Mouse (Mus musculus): ENCODE data around the gene Ccnyl1. TPM values are rescaled to one million over a fixed set of nuclear protein-coding genes. Genes with fewer than 3 reads are reported as not detected.
A peak's percentile ranks its signal among the peaks of the same experiment; 100 is the strongest.

Gene Ccnyl1
- polyA plus RNA-seq, 1 experiment from 2014 or later = 2.3 TPM

DNA sequence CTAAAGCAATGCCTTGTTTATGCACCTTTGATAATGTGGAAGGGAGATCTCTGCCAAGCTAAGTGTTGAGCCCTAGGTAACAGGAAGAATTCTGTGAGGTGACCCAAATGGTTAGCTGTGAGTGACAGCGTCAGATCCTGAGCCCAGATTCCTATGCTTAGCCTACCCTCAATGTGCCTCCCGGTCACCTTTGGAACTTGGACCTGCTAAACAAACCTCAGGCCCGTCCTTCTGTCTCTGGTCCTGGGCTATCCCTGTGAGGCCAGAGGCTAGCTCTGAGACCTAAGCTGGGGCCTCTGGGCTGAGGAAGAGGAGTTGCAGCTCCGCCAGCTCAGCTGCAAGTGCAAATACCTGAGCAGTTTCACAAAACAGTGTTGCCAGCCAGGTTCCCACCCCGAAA, 64.4 kb downstream of the Ccnyl1 start:
- Histone ChIP-seq H3K4me1 (peaks cover 23% of the 10 kb centered on the region), H3K9me3 (replicated peaks) (no peaks in the 10 kb centered on the region), H3K36me3 (no peaks in the 10 kb centered on the region), H3K4me3 (no peak overlapping the region), H3K9ac (no peak overlapping the region), H3K27ac (no peak overlapping the region), H3K4me2 (no peak overlapping the region), H3K27me3 (replicated peaks) (no peaks in the 10 kb centered on the region)
- WGBS (ENCODE audit: insufficient replicate concordance) = 79% methylated on average over 5 of the region's 5 CpGs
- ATAC-seq = peak; percentile 46; the same call in 1 of the 2 replicates

DNA sequence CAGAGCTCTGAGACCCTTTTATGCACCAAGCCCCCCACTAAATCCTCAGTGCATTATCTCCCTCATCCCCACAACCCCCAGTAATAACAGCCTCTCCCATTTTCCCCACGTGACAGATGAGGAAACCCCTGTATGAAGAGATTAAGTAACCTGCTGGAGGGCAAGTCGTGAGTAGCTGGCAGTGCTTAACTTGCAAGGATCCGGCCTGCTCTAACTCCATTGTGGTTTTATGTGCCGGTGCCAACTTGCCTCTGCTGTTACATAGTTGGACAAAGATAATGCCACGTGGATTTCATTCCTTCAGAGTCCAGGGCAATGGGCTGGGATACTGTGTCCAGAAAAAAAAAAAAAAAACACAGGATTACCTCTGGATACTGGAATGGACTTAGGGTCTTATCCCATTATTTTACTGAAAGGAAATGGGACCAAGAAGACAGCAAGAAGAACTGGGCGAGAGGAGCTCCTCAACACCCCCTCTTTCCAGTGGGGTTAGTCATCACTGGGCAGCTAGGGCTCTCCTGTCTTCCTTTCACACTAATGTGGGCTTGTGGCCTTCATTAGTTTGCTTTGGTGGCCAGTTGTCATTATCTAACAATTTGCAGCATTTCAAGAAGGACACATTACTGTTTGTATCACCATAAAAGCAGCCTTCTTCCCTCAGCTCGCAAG, 65.8 kb downstream of the Ccnyl1 start:
- H3K4me3 ChIP-seq = no peak overlapping the region
- no peaks in the 10 kb centered on the region for H3K36me3 ChIP-seq
- WGBS (ENCODE audit: insufficient replicate concordance) = 26% methylated on average over 7 of the region's 7 CpGs
- no peak for ATAC-seq
- peaks cover 23% of the 10 kb centered on the region for H3K4me1 ChIP-seq
- no peaks in the 10 kb centered on the region for H3K9me3 ChIP-seq (replicated peaks)
- H3K4me2 ChIP-seq = no peak overlapping the region
- no peak overlapping the region for H3K9ac ChIP-seq
- H3K27ac ChIP-seq = no peak overlapping the region
- no peaks in the 10 kb centered on the region for H3K27me3 ChIP-seq (replicated peaks)

DNA sequence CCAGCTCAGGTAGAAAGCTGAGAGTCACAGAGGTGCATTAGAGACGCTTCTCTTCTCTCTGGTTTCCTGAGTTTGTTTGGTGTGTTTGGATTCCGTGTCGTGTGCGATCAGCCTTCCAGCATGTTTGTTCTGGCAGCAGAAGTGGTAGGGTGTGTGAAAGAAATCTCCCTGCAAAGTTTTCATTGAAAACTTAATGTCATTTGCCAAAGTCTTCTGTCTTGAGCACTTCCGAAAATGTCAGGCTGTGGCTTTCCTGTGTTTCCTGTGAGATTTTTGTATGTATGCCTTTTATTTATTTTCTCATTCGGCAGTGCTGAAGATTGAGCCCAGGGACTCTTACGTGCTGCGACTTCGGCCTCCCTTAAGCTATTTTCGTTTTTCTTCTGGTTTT, 66.4 kb downstream of the Ccnyl1 start:
- 52% methylated on average over 10 of the region's 10 CpGs for WGBS (ENCODE audit: insufficient replicate concordance)
- no peak overlapping the region for H3K27ac ChIP-seq
- no peak overlapping the region for H3K9ac ChIP-seq
- H3K4me1 ChIP-seq = peaks cover 23% of the 10 kb centered on the region
- no peak overlapping the region for H3K4me3 ChIP-seq
- ATAC-seq = no peak
- H3K9me3 ChIP-seq (replicated peaks) = no peaks in the 10 kb centered on the region
- H3K27me3 ChIP-seq (replicated peaks) = no peaks in the 10 kb centered on the region
- no peak overlapping the region for H3K4me2 ChIP-seq
- no peaks in the 10 kb centered on the region for H3K36me3 ChIP-seq

DNA sequence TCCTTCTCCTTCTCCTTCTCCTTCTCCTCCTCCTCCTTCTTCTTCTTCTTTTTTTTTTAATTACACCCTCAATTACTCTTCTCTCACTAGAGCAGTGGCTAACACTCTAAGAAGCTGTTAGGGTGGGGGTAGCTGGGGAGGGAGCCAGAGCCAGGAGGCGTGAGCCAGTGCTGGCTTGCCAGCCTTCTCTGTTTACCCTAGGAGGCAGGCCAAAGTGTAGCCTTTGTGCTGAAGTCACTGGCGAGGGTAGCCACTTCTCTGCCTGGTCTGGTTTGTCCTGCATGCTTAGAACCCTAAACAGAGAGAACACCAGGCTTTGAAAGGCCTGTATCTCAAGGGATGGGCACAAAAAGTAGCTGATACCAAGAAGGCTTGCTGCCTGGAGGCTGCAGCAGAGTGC, 67.0 kb downstream of the Ccnyl1 start:
- H3K36me3 ChIP-seq = no peaks in the 10 kb centered on the region
- H3K27me3 ChIP-seq (replicated peaks) = no peaks in the 10 kb centered on the region
- H3K27ac ChIP-seq = no peak overlapping the region
- no peak overlapping the region for H3K9ac ChIP-seq
- H3K4me2 ChIP-seq = no peak overlapping the region
- ATAC-seq = no peak
- no peaks in the 10 kb centered on the region for H3K9me3 ChIP-seq (replicated peaks)
- H3K4me3 ChIP-seq = no peak overlapping the region
- H3K4me1 ChIP-seq = peaks cover 23% of the 10 kb centered on the region
- WGBS (ENCODE audit: insufficient replicate concordance) = 45% methylated on average over 2 of the region's 2 CpGs

DNA sequence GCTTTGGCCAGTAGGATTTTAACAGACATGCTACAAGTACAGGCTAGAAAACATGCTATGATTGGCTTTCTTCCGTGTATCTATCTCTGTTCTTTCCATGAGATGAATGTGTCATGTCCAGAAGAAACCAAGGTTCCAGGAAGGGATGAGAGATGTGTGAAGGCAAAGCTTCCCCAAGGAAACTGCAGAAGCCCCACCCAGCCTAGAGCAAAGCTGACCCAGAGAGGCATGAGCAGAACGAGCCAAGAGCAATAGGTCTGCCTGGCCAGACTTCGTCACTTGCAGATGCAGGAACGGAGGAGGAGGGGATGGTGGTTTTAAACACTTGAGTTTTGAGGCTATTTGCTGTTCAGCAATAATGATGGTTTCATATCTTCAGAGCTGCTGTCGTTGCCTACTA, 67.5 kb downstream of the Ccnyl1 start:
- no peak overlapping the region for H3K4me2 ChIP-seq
- no peak overlapping the region for H3K27ac ChIP-seq
- H3K9ac ChIP-seq = no peak overlapping the region
- no peaks in the 10 kb centered on the region for H3K27me3 ChIP-seq (replicated peaks)
- 72% methylated on average over 5 of the region's 5 CpGs for WGBS (ENCODE audit: insufficient replicate concordance)
- H3K4me1 ChIP-seq = peaks cover 23% of the 10 kb centered on the region
- no peak for ATAC-seq
- H3K4me3 ChIP-seq = no peak overlapping the region
- no peaks in the 10 kb centered on the region for H3K9me3 ChIP-seq (replicated peaks)
- no peaks in the 10 kb centered on the region for H3K36me3 ChIP-seq

DNA sequence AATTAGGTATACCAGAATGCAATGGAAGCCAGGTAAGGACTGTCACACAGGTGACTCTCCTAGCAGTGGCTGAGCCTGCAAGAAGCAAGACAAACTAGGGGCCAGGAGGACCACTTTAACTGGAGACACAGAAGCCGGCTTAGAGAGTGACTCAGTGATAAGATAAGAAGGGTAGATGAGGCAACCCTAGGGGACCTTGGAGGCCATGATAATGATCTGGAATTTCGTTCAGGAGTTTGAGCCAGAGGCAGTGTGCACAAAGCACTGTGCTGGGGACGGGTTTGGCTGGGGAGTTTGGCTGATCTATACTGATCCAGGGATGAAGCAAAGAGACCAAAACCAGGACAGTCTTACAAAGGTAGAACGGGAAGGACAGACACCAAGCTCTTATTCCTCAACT, 71.4 kb downstream of the Ccnyl1 start:
- Histone ChIP-seq H3K4me3 (no peak overlapping the region), H3K36me3 (no peaks in the 10 kb centered on the region), H3K27me3 (replicated peaks) (no peaks in the 10 kb centered on the region), H3K27ac (no peak overlapping the region), H3K4me2 (no peak overlapping the region), H3K9ac (no peak overlapping the region), H3K4me1 (0 out of 2 replicates have a peak, but pooled peaks cover 2% of the 10 kb centered on the region), H3K9me3 (replicated peaks) (no peaks in the 10 kb centered on the region)
- ATAC-seq = no peak
- WGBS (ENCODE audit: insufficient replicate concordance) = 49% methylated on average over 4 of the region's 4 CpGs

DNA sequence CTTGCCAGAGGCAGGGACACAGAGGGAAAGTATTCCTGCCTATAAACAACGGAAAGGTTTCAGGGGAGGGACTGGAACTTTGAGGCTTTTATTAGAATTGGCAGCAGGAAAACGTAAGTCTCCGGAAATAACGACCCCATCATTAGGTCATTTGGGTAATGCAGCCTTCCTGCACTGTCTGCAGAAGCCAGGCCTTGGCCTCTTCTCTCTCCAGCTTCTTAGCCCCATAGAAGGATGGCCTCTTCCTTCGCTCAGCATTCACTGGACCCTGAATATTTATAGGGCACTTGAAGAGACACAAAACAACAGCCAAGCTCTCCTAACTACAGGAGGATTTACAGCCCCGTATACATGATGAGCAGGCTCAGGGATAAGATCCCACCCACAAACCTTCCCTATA, 79.9 kb downstream of the Ccnyl1 start:
- H3K4me3 ChIP-seq = no peak overlapping the region
- H3K27me3 ChIP-seq (replicated peaks) = no peaks in the 10 kb centered on the region
- H3K36me3 ChIP-seq = no peaks in the 10 kb centered on the region
- H3K4me1 ChIP-seq = no peaks in the 10 kb centered on the region
- ATAC-seq = no peak
- no peaks in the 10 kb centered on the region for H3K9me3 ChIP-seq (replicated peaks)
- H3K4me2 ChIP-seq = no peak overlapping the region
- no peak overlapping the region for H3K9ac ChIP-seq
- WGBS (ENCODE audit: insufficient replicate concordance) = 50% methylated on average over 6 of the region's 6 CpGs
- no peak overlapping the region for H3K27ac ChIP-seq

DNA sequence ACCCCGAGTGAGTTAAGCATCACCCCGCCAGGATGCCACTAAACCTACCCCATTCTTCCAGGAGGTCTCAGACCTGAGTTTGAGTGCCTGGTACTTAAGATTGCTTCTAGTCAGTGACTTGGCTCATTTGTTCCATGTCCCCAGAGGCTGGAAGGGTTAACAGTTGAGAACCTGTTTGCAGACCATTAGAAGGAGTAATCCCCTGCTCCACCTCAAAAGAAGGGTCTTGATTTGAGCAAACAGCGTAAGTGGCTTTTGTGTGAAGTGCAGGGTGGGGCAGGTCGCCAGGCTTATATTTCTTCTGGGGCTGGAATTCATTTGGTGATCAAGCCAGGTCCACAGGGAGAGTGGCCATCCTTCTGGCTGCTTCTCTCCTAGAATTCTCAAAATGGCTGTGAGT, 83.0 kb downstream of the Ccnyl1 start:
- Histone ChIP-seq H3K4me2 (no peak overlapping the region), H3K27ac (no peak overlapping the region), H3K9me3 (replicated peaks) (no peaks in the 10 kb centered on the region), H3K4me3 (no peak overlapping the region), H3K9ac (no peak overlapping the region), H3K36me3 (no peaks in the 10 kb centered on the region), H3K4me1 (no peaks in the 10 kb centered on the region), H3K27me3 (replicated peaks) (no peaks in the 10 kb centered on the region)
- 62% methylated on average over 4 of the region's 4 CpGs for WGBS (ENCODE audit: insufficient replicate concordance)
- ATAC-seq = no peak

Other genes with a start within 250 kb of the Ccnyl1 start
- gene Creb1, start 157.8 kb upstream of the Ccnyl1 start, polyA plus RNA-seq (2016; fragmentation: Nextera tagmentation; extraction: Ambion mirVana) = 19.4 and 20.9 TPM in 2 replicates
- gene Mettl21a, start 73.2 kb upstream of the Ccnyl1 start, polyA plus RNA-seq (2016; fragmentation: Nextera tagmentation; extraction: Ambion mirVana) = 9.2 and 11.1 TPM in 2 replicates
- 3.6 and 4.1 TPM in 2 replicates for gene Fzd5, start 47.3 kb downstream of the Ccnyl1 start, polyA plus RNA-seq (2016; fragmentation: Nextera tagmentation; extraction: Ambion mirVana)

All from liver, embryonic 12.5 days (tissue).